Mouse (Mus musculus) cerebellum, adult 2 months (tissue): ENCODE results near the gene Cenpp.

Source experiments
- CTCF ChIP-seq: fragments of 200-500 bp; IDR thresholded peaks from 2 replicates; pipeline ENCODE4 v1.5.1; 2011; ENCODE audit warnings: low read depth, mild to moderate bottlenecking, control low read depth, low read length, moderate library complexity, borderline replicate concordance; ENCODE audit not compliant: insufficient read depth
- POLR2A ChIP-seq: fragments of 200-500 bp; IDR thresholded peaks from 2 replicates; pipeline ENCODE4 v1.6.1; 2011; ENCODE audit warnings: low read length, control low read depth, borderline replicate concordance; ENCODE audit not compliant: insufficient read depth

GRCm38 (mm10) chr13:49430529-49430928, 222.1 kb downstream of the Cenpp start:
- no peak for TF ChIP-seq POLR2A
- no peak for TF ChIP-seq CTCF
